Mouse (Mus musculus): ENCODE measurements around the gene Gucd1.
A peak's percentile ranks its signal among the peaks of the same experiment; 100 is the strongest.
"Not testable (repeated sequence)": the region's sequence is repeated elsewhere in the genome, so short reads cannot be mapped to it uniquely, and the experiment has no call there.

The Gucd1 gene

DNA sequence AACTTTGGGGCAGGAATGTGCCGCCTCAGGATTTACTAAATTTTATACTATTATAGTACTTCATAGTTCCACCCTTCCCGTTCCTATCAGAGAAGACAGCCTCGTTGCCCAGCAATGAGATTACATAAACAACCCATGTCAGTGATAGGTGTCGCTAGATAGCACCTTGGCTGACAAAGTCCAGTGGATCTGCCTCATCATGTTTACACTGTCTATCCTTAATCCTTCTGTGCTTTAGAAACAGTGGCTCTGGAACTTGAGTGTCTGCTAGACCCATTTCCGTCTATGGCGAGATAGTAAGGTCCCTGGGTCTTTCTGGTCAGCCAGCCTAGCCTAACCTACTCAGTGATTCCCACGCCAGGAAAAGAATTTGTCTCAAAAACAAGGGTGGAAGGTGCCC lies 17.4 kb downstream of the Gucd1 start:
- no peak for DNase-seq

DNA sequence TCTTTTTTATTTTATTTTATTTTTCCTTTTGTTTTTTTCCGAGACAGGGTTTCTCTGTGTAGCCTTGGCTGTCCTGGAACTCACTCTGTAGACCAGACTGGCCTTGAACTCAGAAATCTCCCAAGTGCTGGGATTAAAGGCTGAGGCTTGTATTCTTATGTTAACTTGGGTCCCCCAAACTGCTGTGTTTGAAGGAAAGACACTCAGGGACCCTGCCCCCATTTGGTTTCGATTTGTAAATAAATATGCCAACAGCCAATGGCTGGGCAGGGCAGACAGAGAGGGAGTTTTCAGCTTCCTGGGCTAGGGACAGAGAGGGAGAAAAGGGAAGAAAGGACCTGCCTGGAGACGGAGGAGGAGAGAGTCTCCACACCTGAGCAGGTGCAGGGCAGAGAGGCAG lies 18.0 kb downstream of the Gucd1 start:
- no peak for DNase-seq

DNA sequence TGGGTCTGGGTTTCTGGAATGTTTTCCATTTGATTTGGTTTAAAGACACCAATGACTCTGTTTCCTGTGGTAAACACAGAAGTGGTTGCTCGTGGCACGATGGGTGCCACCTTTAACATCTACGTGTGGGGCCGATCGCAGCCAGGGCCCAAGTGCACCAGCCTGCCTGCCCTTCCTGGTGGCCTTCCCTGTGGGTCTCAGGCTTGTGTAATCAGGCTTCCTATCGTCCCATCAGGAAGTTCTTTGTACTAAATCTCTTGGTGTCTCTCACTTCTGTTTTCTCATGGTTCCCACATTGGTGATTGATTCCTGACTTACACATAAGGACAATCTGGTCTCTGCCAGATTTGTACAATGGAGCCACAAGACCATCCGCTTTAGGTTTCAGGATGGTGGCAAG lies 18.6 kb downstream of the Gucd1 start:
- not testable (repeated sequence) for DNase-seq

DNA sequence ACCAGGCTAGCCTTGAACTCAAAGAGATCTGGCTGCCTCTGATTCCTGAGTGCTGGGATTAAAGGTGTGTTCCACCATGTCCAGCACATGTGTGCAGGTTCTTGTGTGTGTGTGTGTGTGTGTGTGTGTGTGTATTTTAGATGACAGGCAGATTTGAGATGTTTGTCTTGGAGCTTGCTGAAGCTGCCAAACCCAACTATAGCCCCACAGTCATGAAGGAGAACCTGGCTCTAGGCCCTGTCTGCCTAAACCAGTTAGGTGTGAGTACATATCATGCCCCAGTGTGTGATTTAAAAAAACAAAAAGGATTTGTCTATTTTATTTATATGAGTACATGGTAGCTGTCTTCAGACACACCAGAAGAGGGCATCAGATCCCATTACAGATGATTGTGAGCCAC lies 21.9 kb downstream of the Gucd1 start:
- no peak for DNase-seq

DNA sequence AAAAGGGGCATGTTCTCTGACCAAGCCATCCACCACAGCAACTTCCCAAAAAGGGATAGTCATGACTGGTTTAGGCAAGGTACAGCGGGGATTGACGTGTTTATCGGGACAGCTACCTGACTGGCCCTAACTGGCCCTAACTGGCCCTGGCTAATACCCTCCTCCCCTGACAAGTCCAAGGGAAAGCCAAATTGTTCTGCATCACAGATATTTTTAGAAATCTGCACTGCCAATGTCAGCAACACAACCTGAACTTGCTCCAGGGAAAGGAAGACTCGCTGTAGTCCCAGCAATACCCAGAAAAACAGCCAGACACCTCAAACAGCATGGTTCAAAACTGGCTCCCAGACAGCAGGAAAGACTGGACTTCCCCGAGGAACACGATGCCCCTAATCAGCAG lies 22.5 kb downstream of the Gucd1 start:
- no peak for DNase-seq

DNA sequence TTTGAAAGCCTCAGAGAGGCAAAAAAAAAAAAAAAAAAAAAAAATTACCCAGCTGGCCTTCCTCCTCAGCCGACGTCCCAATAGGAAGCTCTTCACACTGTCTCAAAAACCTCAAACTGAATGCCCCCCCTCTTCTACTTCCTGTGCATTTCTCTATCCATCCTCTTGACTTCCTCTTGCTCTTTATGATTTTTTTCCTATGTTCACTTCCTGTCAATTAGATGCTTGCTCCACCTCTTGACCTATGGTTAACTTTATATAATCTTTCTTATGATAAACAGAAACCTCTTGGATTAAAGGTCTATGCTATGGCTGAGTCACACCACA lies 25.9 kb downstream of the Gucd1 start:
- no peak for DNase-seq

DNA sequence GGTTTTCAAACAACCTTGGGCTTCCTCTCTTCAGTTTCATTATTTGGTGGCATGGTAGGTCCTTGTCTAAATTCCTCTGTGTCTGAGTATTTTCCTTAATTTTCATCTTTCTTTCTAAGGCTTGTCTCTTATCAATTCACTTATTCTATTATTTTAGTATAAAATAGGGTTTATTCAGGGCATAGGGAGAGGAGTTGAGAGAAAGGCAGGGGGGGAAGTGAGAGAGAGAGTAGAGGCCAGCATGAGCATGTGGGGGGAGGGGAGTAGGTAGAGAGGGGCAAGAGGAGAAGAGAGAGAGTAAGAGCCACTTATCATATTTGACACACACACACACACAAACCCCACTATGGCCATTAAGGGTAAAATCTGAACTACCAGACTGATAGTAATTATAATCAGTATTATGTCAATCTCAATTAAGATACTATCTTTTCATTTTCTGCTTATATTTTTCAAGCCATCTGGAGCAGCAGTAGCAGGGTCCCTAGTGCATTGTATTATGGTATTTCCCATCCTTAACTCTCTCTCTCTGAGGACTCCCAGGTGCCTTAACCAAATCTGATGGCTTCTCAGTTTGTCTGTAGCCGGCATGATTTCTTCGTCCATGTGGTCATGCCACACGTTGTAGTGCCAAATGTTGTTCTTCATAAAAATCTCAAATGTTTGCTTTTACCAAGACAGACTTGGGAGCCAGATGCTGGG lies 26.4 kb downstream of the Gucd1 start:
- DNase-seq, result no peak

DNA sequence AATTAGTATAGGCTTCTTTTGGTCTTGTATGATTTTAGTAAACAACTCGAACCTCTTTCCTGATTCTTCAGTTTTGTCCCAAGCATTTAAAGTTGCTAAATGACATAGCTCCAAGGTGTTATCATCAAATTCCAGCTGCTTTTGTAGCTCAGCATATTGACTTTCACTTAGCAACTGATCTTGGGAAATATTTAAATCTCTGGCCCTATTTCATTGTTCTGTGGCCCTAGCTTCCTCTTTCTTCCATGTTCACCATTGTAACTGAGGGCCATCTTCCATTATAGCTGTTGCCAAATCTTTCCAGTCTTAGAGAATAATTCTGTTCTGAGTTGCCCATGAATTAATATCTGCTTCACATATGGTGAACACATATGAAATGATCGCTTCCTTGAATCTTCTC lies 27.0 kb downstream of the Gucd1 start:
- DNase-seq, result no peak

DNA sequence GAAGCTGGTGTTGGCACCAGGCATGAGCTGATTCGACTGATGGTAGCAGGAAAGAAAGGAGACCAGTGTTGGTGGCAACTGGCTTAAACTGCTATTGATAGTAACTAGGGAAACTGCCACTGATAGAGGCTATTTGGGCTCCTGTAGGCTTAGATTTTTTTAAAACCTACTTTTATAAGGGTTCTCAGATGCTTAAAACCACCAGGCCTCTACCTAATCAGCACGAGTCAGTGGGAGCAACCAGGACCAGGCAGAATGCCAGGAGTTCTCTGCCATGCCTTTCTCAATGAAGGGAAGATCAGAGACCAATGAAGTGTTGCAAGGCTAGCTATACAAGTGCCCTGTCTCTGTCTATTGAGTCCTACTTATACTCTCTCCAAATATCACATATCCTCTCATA lies 28.2 kb downstream of the Gucd1 start:
- peak; percentile 43 to 59 for DNase-seq

DNA sequence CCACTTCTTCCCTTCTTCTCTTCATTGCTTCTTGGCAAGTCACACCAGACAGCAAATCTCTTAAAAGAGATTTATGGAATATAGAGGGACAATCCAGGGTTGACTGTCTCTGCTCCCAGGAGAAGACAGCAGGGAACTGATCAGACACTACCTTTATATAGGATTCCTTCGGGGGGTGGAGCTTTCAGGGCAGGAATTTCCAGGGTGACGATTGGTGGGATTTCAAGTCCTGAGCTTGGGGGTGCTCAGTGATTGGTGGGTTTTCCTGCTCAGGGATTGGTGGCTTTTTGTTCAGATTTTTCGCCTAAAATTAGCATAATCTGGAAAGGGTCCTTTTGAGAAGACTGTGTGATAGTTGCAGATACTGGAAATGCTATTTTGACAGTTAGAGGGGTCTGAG lies 30.6 kb downstream of the Gucd1 start:
- DNase-seq, result no peak

DNA sequence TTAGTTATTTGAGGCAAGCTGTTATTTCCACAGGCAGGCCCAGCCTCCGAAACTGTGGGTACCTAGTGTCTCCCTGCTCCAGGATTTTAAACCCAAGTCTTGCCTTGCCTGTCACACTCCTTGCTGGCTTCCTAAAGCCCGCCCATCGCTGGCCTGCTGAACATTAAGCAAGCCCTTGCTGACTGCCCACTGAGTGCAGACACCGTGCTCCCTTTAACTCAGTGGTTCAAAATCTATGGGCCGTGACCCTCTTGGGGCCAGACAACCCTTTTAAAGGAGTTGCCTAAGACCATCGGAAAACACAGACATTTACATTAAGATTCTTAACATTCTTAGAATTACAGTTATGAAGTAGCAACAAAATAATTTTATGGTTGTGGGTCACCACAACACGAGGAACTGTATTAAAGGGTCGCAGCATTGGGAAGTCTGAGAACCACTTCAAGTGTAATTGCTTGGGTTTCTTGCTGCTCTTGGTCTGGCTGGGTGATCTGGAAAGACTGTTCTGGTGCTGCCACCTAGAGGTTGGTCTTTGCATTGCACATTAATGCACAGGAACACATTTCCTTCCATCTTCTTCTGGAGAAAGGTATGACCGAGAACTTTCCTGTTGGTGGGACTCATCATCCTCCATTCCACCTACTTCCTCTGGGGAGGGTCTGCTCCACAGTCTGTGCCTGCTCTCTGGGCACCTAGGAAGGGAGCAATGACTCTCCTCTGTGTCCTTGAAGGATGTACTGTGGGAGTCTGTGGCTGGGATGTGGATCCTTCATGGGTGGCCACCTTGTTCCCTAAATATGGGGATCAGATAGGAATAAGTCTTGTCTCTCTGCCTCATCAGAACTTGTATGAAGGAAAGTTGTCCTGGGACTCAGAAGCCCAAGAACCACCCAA lies 31.4 kb downstream of the Gucd1 start:
- peak; percentile 90 to 94 for DNase-seq

DNA sequence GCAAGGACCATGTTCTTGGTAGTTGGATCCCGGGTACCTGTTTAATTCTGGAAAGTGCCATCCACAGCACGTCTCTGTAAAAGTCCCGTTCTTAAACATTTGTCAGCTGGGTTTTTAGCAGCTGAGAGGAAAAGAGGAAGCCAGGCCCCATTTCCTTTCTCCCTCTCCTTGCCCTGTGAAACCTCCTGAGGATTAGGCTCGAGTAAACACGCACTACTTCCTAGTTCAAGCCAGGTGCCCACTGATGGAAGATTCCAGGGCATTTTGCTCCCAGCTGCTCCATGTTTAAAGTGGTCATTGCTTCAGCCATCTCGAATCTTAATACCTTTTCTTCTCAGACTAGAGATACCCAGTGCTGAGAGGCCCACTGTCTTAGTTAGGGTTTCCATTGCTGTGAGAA lies 33.0 kb downstream of the Gucd1 start:
- no peak for DNase-seq

DNA sequence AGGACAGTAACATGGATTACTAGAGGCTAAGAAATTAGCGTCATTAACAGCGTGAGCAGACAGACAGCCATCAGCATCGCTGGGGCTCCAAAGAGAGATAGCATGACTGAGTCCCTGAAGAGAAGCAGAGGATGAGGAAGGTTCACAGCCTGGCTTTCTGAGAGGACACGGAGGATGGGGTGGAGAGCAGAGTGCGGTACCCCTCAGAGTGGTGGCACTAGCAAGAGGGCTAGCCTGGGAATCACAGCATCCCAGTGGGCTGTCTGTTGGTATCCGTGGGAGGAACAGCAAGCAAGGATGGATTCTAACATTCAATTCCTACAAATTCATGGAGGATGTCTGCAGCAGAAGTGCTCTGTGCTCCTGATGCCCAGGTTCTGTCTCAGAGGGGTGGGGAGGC lies 33.7 kb downstream of the Gucd1 start:
- DNase-seq, result no peak

DNA sequence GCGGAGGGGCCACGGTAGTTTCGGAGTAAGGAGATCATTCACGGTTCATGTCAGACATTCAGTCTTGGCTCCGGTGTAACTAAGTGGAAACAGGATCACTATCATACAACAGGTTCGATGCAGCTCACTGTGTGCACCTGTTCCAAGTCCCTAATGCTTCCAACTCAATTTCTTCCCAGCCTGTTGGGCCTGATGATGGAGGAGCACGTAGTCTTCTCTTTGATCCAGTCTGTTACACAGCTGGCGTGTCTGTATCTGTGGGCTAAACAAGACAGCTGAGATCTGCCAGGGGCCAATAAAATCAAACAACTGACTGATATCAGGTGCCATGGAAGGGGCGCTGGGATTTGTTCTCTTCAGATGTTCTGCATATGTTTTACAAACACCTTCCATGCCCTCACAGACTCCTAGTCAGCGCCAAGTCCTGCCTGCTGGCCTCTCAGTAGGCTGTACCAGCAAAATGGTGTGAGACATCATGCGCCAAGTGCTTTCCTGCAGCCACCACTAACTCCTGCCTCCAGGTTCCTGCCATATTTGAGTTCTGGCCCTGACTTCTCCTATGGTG lies 34.8 kb downstream of the Gucd1 start:
- DNase-seq, result peak in 1 of 2 experiments; percentile 10

DNA sequence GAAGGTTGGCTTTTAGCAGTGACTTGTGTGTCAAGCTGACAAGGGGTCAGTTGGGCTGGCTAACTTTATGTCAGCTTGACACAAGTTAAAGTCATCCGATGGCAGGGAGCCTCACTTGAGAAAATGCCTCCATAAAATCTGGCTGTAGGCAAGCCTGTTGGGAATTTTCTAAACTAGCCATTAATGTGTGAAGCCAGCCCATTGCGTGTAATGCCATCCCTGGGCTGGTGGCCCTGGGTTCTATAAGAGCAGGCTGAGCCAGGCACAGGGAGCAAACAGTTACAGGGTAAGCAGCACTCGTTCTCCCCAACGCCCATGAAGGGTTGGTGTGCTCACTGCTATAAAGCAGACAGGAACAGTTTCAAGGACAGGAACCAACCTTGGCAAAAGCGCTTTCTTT lies 35.5 kb downstream of the Gucd1 start:
- DNase-seq, result no peak

DNA sequence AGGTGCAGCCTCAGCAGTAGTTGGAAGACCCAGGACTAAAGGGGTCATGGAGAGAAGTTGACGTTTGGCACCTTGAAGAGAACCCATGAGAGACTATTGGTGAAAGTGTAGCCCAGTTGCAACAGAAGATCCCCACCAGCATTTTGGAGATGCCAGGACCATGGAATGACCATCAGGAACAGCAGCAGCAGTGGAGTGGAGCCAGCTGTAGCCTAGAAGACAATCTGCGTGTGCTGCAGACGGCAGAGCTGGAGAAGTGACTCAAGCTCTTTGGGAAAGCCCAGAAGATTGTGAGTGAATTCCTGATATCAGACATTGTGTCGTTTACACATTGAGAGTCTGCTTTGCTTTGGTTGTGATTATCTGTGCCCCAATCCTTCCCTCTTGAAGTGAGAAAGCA lies 36.1 kb downstream of the Gucd1 start:
- no peak for DNase-seq

DNA sequence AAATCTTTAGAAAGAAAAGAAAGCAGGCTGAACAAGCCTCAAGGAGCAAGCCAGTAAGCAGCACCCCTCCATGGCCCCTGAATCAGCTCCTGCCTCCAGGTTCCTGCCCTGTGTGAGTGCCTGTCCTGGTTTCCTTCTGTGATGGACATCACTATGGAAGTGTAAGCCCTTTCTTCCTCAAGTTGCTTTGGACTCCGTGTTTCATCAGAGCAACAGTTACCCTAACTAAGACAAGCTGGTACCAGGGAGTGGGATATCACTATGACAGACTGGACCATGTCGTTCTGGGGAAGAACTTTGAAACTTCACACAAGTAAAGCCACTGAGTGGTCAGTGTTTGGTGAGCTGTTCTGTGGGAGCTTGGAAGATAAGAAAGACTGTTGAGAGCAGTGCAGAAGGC lies 37.8 kb downstream of the Gucd1 start:
- DNase-seq, result no peak

DNA sequence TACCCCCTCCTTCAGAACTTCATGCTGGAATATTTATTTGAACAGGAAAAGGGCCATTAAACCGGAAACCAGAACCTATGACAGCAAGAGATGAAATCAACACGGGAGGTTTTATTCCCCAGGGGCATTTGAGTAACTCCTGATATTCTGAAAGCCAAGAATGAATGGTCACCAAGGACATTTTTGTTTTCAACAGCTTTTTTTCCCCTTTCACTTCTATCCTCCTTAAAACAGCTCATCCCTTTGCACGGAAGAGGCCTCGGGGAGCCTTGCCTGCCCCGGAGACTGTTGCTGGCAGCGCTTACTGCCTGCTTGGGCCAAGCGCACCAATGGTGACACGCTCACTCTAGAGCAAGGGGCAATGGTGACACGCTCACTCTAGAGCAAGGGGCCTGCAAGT lies 40.7 kb downstream of the Gucd1 start:
- DNase-seq, result peak; percentile 32 to 34

DNA sequence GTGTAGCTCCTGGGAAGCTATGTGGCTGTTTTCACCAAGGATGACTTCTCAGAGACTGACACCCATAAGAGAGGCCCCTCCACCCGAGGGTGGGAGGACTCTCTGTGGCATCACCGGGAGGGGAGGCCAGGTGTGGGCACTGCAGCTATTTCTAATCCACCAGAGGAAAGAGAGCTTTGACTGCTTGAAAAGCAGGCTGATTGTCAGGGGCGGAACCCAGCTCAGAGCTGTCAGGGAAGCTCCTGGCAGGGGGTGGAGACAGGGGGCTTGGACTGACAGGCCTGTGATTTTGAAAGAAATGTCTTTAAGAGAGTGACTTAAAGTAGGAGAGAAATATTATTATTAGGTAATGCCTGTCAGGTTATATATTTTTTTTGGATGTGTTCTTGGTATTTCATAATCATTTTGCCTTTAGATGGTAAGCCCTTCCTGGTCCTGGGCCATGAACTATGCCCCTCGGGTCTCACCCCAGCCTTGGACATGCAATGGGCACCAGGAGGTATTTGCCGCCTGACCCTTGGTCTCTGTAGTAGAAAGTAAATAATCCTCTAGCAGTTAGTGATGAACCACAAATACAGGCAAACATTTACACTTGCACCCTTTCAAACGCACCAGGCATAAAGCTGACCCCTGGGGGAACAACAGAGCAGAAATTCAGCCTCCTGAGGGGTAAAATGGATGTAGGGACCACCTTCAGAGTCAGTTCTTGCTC lies 42.5 kb downstream of the Gucd1 start:
- DNase-seq, result not testable (repeated sequence)

DNA sequence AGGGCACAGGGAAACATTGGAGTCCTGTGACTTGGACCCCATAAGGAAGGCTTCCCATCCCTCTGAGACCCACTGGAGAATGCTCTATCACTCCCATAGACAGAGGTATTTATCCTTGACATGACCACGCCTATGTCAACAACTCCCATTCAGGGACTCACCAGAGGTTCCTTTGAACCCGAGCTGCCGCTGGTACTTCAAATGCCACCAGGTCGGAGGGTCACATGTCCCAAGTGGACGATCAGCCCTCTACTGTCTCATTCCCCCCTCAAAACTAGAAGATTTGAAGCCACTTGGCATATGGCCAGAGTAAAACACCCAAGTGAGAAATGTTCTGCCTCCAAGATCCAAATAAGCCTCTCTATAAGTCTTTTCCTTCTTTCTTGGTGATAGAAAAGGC lies 43.2 kb downstream of the Gucd1 start:
- no peak for DNase-seq

DNA sequence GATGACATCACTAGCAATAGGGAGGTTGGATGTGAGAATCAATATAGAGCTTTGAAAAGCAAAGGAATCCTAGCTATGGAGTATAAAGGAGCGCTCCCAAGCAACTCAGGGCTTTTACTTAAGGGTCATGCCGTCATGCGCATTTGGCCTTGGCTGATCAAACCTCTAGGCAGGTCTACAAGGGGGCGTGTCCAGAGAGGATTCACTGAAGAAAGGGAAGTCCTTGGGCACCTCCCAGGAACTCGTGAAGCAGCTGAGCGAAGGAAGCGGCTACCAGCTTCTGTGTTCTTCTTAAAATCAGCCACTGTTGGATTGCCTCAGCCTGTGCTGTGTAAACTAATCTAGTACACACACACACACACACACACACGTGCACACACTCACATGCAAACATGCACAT lies 44.4 kb downstream of the Gucd1 start:
- DNase-seq, result no peak

DNA sequence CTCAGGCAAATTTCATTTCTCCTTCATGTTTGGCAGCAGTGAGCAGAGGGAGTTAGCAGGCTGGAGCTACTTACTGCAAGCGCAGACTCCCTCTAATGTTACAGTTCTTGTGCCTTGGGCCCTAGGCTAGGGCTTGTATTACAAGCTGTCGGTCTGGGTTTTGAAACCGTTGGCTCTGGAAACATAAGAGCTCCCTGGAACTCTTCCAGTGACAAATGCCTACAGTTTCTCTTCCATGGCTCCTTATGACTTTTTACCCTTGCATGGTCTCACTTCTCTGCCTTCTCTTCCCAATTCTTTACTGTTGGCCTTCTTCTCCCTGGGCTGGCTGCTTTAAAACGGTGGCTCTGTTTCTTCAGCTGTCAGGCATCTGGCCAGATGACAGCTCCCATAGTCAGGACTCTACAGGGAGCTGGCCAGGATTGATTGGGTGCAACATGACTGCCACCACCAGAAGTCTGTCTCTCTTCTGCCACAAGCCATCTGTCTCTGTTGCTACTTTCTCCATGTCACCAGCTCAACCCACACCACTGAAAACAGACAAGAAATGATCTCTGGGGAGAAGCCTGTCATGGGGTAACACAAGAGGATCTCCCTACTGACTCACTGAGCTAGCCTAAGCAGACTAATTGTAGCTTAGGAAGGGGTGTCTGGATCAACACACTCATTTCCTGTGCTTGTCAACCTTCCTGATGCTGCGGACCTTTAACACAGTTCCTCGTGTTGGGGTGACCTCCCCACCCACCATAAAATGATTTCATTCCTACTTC lies 51.8 kb downstream of the Gucd1 start:
- peak; percentile 51 to 56 for DNase-seq

DNA sequence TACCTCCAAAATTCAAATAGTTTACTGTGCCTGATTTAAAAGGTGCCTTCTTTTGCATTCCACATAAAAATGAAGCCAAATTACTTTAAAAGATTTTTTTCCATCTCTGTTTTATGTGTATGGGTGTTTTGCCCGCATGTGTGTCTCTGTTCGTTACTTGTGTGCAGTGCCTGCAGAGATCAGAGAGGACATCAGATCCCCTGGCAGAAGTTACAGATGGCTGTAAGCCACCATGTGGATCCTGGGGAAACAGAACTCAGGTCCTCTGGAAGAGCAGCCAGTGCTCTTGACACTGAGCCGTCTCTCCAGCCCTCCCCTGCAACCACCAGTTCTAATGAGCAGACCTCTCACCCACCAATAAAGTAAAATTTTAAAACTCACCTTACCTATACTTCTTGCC lies 55.0 kb downstream of the Gucd1 start:
- DNase-seq, result peak in 1 of 2 experiments; percentile 42

Measured in cerebellum, postnatal 10 days (tissue).